Mouse (Mus musculus) cortical plate, adult 2 months (tissue): Measurements from ENCODE around the gene Esm1.

Source experiments
- CTCF ChIP-seq: fragments of 200-500 bp; IDR thresholded peaks from 2 replicates; pipeline ENCODE4 v1.5.1; 2011; ENCODE audit warnings: mild to moderate bottlenecking, control low read depth, low read length; ENCODE audit not compliant: insufficient read depth; ENCODE audit errors: extremely low read depth
- POLR2A ChIP-seq: fragments of 200-500 bp; IDR thresholded peaks from 2 replicates; pipeline ENCODE4 v1.6.1; 2011; ENCODE audit warnings: mild to moderate bottlenecking, low read length, control low read depth; ENCODE audit not compliant: insufficient read depth; ENCODE audit errors: extremely low read depth

GRCm38 (mm10) chr13:113183310-113183709, 26.1 kb upstream of the Esm1 start:
- TF ChIP-seq CTCF (no peak), POLR2A (no peak)
